Mouse (Mus musculus): ENCODE results near the gene Vsig2. TPM values are rescaled to one million over a fixed set of nuclear protein-coding genes. Genes with fewer than 3 reads are reported as not detected.

Vsig2 gene
- 2.4 and 2.8 TPM in 2 replicates for polyA plus RNA-seq (2015; fragmentation: Nextera tagmentation; extraction: Ambion mirVana)

GRCm38 (mm10) chr9:37539170-37540025 is at the start of gene Vsig2:
TSS of gene Vsig2 (plus strand) at chr9:37539255.
- Histone ChIP-seq H3K4me2 (replicated peaks; ENCODE audit: low read depth, low read length) (no peak within 1 kb of the TSS), H3K4me3 (ENCODE audit: low read length) (no peak within 1 kb of the TSS), H3K4me1 (ENCODE audit: insufficient read depth, low read length) (peaks cover 6% of the 10 kb centered on the region; the same call in 1 of the 2 replicates), H3K9me3 (ENCODE audit: low read length) (no peaks in the 10 kb centered on the region), H3K27ac (ENCODE audit: low read length) (no peak within 1 kb of the TSS; the same call in 1 of the 2 replicates), H3K27me3 (ENCODE audit: insufficient read depth, low read length) (no peaks in the 10 kb centered on the region), H3K36me3 (ENCODE audit: insufficient read depth, low read length) (no peaks in the 10 kb centered on the region; the same call in 1 of the 2 replicates), H3K9ac (replicated peaks; ENCODE audit: low read length) (peak within 1 kb of the TSS; percentile 7; the same call in 1 of the 2 replicates)
- 56% methylated on average over 22 of the region's 23 CpGs for WGBS
- no peak for ATAC-seq (ENCODE audit: low FRiP score, low TSS enrichment)

- peak; percentile 76 for ATAC-seq (ENCODE audit: low FRiP score, low TSS enrichment)
- 1% methylated on average over 41 of the region's 75 CpGs for WGBS
- peak overlapping the region; percentile 73 for H3K4me2 ChIP-seq (replicated peaks; ENCODE audit: low read depth, low read length)
- no peaks in the 10 kb centered on the region for H3K27me3 ChIP-seq (ENCODE audit: insufficient read depth, low read length)
- peaks cover 5% of the 10 kb centered on the region; the same call in 1 of the 2 replicates for H3K36me3 ChIP-seq (ENCODE audit: insufficient read depth, low read length)
- H3K9ac ChIP-seq (replicated peaks; ENCODE audit: low read length), result peak overlapping the region; percentile 95
- H3K9me3 ChIP-seq (ENCODE audit: low read length), result no peaks in the 10 kb centered on the region
- H3K4me1 ChIP-seq (ENCODE audit: insufficient read depth, low read length), result peaks cover 19% of the 10 kb centered on the region
- H3K27ac ChIP-seq (ENCODE audit: low read length), result peak overlapping the region; percentile 99
- peak overlapping the region; percentile 97 for H3K4me3 ChIP-seq (ENCODE audit: low read length)
Measured at GRCm38 (mm10) chr9:37489446-37490120, 49.5 kb upstream of the Vsig2 start.

- Histone ChIP-seq H3K4me2 (replicated peaks; ENCODE audit: low read depth, low read length) (no peak overlapping the region), H3K36me3 (ENCODE audit: insufficient read depth, low read length) (peaks cover 5% of the 10 kb centered on the region; the same call in 1 of the 2 replicates), H3K9ac (replicated peaks; ENCODE audit: low read length) (no peak overlapping the region), H3K27ac (ENCODE audit: low read length) (no peak overlapping the region), H3K4me3 (ENCODE audit: low read length) (no peak overlapping the region), H3K27me3 (ENCODE audit: insufficient read depth, low read length) (no peaks in the 10 kb centered on the region), H3K4me1 (ENCODE audit: insufficient read depth, low read length) (peaks cover 4% of the 10 kb centered on the region), H3K9me3 (ENCODE audit: low read length) (no peaks in the 10 kb centered on the region)
- no peak for ATAC-seq (ENCODE audit: low FRiP score, low TSS enrichment)
- 35% methylated on average over 3 of the region's 3 CpGs for WGBS
Measured at GRCm38 (mm10) chr9:37495761-37496160, 43.3 kb upstream of the Vsig2 start.

- H3K4me3 ChIP-seq (ENCODE audit: low read length), result no peak overlapping the region
- no peaks in the 10 kb centered on the region for H3K9me3 ChIP-seq (ENCODE audit: low read length)
- no peaks in the 10 kb centered on the region for H3K4me1 ChIP-seq (ENCODE audit: insufficient read depth, low read length)
- no peak overlapping the region for H3K4me2 ChIP-seq (replicated peaks; ENCODE audit: low read depth, low read length)
- no peaks in the 10 kb centered on the region for H3K27me3 ChIP-seq (ENCODE audit: insufficient read depth, low read length)
- peaks cover 5% of the 10 kb centered on the region; the same call in 1 of the 2 replicates for H3K36me3 ChIP-seq (ENCODE audit: insufficient read depth, low read length)
- no peak overlapping the region for H3K9ac ChIP-seq (replicated peaks; ENCODE audit: low read length)
- ATAC-seq (ENCODE audit: low FRiP score, low TSS enrichment), result no peak
- no peak overlapping the region for H3K27ac ChIP-seq (ENCODE audit: low read length)
Measured at GRCm38 (mm10) chr9:37496325-37496724, 42.7 kb upstream of the Vsig2 start.

GRCm38 (mm10) chr9:37500201-37500600 is 38.9 kb upstream of the Vsig2 start:
- Histone ChIP-seq H3K9me3 (ENCODE audit: low read length) (no peaks in the 10 kb centered on the region), H3K4me2 (replicated peaks; ENCODE audit: low read depth, low read length) (no peak overlapping the region), H3K27ac (ENCODE audit: low read length) (no peak overlapping the region), H3K4me1 (ENCODE audit: insufficient read depth, low read length) (no peaks in the 10 kb centered on the region), H3K9ac (replicated peaks; ENCODE audit: low read length) (no peak overlapping the region), H3K36me3 (ENCODE audit: insufficient read depth, low read length) (no peaks in the 10 kb centered on the region), H3K4me3 (ENCODE audit: low read length) (no peak overlapping the region), H3K27me3 (ENCODE audit: insufficient read depth, low read length) (no peaks in the 10 kb centered on the region)
- 79% methylated on average over 3 of the region's 3 CpGs for WGBS
- no peak for ATAC-seq (ENCODE audit: low FRiP score, low TSS enrichment)

GRCm38 (mm10) chr9:37501170-37501569 is 37.9 kb upstream of the Vsig2 start:
- ATAC-seq (ENCODE audit: low FRiP score, low TSS enrichment), result no peak
- Histone ChIP-seq H3K4me2 (replicated peaks; ENCODE audit: low read depth, low read length) (no peak overlapping the region), H3K4me1 (ENCODE audit: insufficient read depth, low read length) (no peaks in the 10 kb centered on the region), H3K9me3 (ENCODE audit: low read length) (no peaks in the 10 kb centered on the region), H3K4me3 (ENCODE audit: low read length) (no peak overlapping the region), H3K9ac (replicated peaks; ENCODE audit: low read length) (no peak overlapping the region), H3K27me3 (ENCODE audit: insufficient read depth, low read length) (no peaks in the 10 kb centered on the region), H3K27ac (ENCODE audit: low read length) (no peak overlapping the region), H3K36me3 (ENCODE audit: insufficient read depth, low read length) (no peaks in the 10 kb centered on the region)
- WGBS, result 100% methylated on average over 1 of the region's 1 CpGs

GRCm38 (mm10) chr9:37504348-37504747 is 34.7 kb upstream of the Vsig2 start:
- Histone ChIP-seq H3K36me3 (ENCODE audit: insufficient read depth, low read length) (no peaks in the 10 kb centered on the region), H3K4me3 (ENCODE audit: low read length) (no peak overlapping the region), H3K4me2 (replicated peaks; ENCODE audit: low read depth, low read length) (no peak overlapping the region), H3K27me3 (ENCODE audit: insufficient read depth, low read length) (no peaks in the 10 kb centered on the region), H3K4me1 (ENCODE audit: insufficient read depth, low read length) (peaks cover 9% of the 10 kb centered on the region; the same call in 1 of the 2 replicates), H3K27ac (ENCODE audit: low read length) (no peak overlapping the region), H3K9me3 (ENCODE audit: low read length) (no peaks in the 10 kb centered on the region), H3K9ac (replicated peaks; ENCODE audit: low read length) (no peak overlapping the region)
- ATAC-seq (ENCODE audit: low FRiP score, low TSS enrichment), result no peak

GRCm38 (mm10) chr9:37506023-37506422 is 33.0 kb upstream of the Vsig2 start:
- H3K4me3 ChIP-seq (ENCODE audit: low read length), result no peak overlapping the region
- H3K27me3 ChIP-seq (ENCODE audit: insufficient read depth, low read length), result no peaks in the 10 kb centered on the region
- H3K27ac ChIP-seq (ENCODE audit: low read length), result no peak overlapping the region
- H3K9ac ChIP-seq (replicated peaks; ENCODE audit: low read length), result no peak overlapping the region
- no peaks in the 10 kb centered on the region for H3K36me3 ChIP-seq (ENCODE audit: insufficient read depth, low read length)
- H3K9me3 ChIP-seq (ENCODE audit: low read length), result no peaks in the 10 kb centered on the region
- WGBS, result 87% methylated on average over 1 of the region's 1 CpGs
- ATAC-seq (ENCODE audit: low FRiP score, low TSS enrichment), result no peak
- no peak overlapping the region for H3K4me2 ChIP-seq (replicated peaks; ENCODE audit: low read depth, low read length)
- H3K4me1 ChIP-seq (ENCODE audit: insufficient read depth, low read length), result peaks cover 9% of the 10 kb centered on the region; the same call in 1 of the 2 replicates

- no peaks in the 10 kb centered on the region for H3K27me3 ChIP-seq (ENCODE audit: insufficient read depth, low read length)
- no peak overlapping the region for H3K9ac ChIP-seq (replicated peaks; ENCODE audit: low read length)
- no peak overlapping the region for H3K27ac ChIP-seq (ENCODE audit: low read length)
- no peak for ATAC-seq (ENCODE audit: low FRiP score, low TSS enrichment)
- 97% methylated on average over 2 of the region's 2 CpGs for WGBS
- peaks cover 25% of the 10 kb centered on the region for H3K4me1 ChIP-seq (ENCODE audit: insufficient read depth, low read length)
- no peak overlapping the region for H3K4me3 ChIP-seq (ENCODE audit: low read length)
- no peaks in the 10 kb centered on the region for H3K9me3 ChIP-seq (ENCODE audit: low read length)
- H3K36me3 ChIP-seq (ENCODE audit: insufficient read depth, low read length), result no peaks in the 10 kb centered on the region
- H3K4me2 ChIP-seq (replicated peaks; ENCODE audit: low read depth, low read length), result no peak overlapping the region
Measured at GRCm38 (mm10) chr9:37512097-37512496, 27.0 kb upstream of the Vsig2 start.

GRCm38 (mm10) chr9:37514456-37514855 is 24.6 kb upstream of the Vsig2 start:
- Histone ChIP-seq H3K4me1 (ENCODE audit: insufficient read depth, low read length) (peaks cover 15% of the 10 kb centered on the region), H3K27me3 (ENCODE audit: insufficient read depth, low read length) (no peaks in the 10 kb centered on the region), H3K9me3 (ENCODE audit: low read length) (no peaks in the 10 kb centered on the region), H3K9ac (replicated peaks; ENCODE audit: low read length) (no peak overlapping the region), H3K27ac (ENCODE audit: low read length) (no peak overlapping the region), H3K4me2 (replicated peaks; ENCODE audit: low read depth, low read length) (no peak overlapping the region), H3K36me3 (ENCODE audit: insufficient read depth, low read length) (0 out of 2 replicates have a peak, but pooled peaks cover 2% of the 10 kb centered on the region), H3K4me3 (ENCODE audit: low read length) (no peak overlapping the region)
- WGBS, result 52% methylated on average over 3 of the region's 3 CpGs
- ATAC-seq (ENCODE audit: low FRiP score, low TSS enrichment), result no peak

All from kidney, embryonic 16.5 days (tissue).